Comparison of ENCODE assay signal across 8 mouse cellular contexts in the genomic region with DNA sequence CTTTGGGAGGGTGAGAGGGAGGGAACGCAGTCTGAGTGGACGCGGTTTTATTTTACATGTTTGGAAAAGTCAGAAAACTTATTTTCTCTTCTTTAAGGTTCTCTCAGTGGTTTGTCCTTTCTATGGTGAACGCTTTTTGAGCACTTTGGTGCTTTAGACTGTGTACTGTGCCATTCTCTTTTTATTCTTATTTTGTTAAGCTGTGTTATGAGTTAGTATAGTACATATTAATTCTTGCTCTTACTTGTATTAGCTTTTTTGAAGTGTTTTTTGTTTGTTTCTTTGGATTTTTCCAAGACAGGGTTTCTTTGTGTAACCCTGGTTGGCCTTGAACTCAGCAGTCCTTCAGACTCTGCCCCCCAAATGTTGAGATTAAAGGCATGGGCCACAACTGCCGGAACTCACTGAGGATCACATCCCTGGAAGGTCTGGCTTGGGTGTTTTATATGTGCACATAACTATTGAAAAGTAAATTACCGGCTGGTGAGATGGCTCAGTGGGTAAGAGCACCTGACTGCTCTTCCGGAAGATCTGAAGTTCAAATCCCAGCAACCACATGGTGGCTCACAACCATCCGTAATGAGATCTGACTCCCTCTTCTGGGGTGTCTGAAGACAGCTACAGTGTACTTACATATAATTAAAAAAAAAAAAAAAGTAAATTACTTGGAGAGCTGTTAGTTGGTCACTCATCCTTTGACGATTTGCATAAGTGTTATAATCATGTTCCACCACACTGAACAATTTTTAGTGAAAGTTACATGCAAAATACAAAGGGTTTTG. TPM values are rescaled to one million over a fixed set of nuclear protein-coding genes. Genes with fewer than 3 reads are reported as not detected.
DNase-seq lines count a peak whose midpoint lies in the region; ATAC-seq and TF ChIP-seq lines count a peak whose summit lies in the region.

No protein-coding gene starts in this region.

- 11% methylated on average over 9 of the region's 9 CpGs for WGBS in kidney, adult 2 months
- WGBS in forebrain, embryonic 12.5 days, result 10% methylated on average over 9 of the region's 9 CpGs
- 5% methylated on average over 9 of the region's 9 CpGs for WGBS in hindbrain, embryonic 16.5 days
- WGBS in limb, embryonic 14.5 days, result 4% methylated on average over 9 of the region's 9 CpGs

- no peaks in the 10 kb centered on the region for H3K9me3 ChIP-seq in forebrain, embryonic 12.5 days
- no peaks in the 10 kb centered on the region for H3K9me3 ChIP-seq in hindbrain, embryonic 16.5 days (ENCODE audit: control insufficient read depth, low read length)
- H3K9me3 ChIP-seq in limb, embryonic 14.5 days (ENCODE audit: control insufficient read depth, low read length), result no peaks in the 10 kb centered on the region

- ATAC-seq in forebrain, embryonic 12.5 days (ENCODE audit: low FRiP score), result peak; percentile 77
- no peak; the same call in 1 of the 2 replicates for ATAC-seq in hindbrain, embryonic 16.5 days
- ATAC-seq in limb, embryonic 14.5 days (ENCODE audit: low FRiP score, low read depth), result peak; percentile 80

- H3K4me2 ChIP-seq in forebrain, embryonic 12.5 days, result no peak overlapping the region
- H3K4me2 ChIP-seq in hindbrain, embryonic 16.5 days (ENCODE audit: low read length), result no peak overlapping the region
- no peak overlapping the region for H3K4me2 ChIP-seq in limb, embryonic 14.5 days (replicated peaks; ENCODE audit: low read depth, low read length, severe bottlenecking)

- no peak for TF ChIP-seq POLR2A in kidney, adult 2 months (IDR thresholded peaks at IDR 0.05; ENCODE audit: low read depth, low read length)
- no peak for TF ChIP-seq POLR2A in limb, embryonic 14.5 days (IDR thresholded peaks at IDR 0.05; ENCODE audit: borderline replicate concordance, extremely low read depth, insufficient read depth, insufficient read length)

- peak; percentile 70 for DNase-seq in kidney, adult 2 months
- DNase-seq in kidney, postnatal 25 days, result no peak
- DNase-seq in R1 (ENCODE audit: low read depth, low spot score), result peak; percentile 85
- peak; percentile 84 for DNase-seq in limb, embryonic 14.5 days (ENCODE audit: low spot score)
- DNase-seq in monocyte, adult 2 months (ENCODE audit: low read depth in 1 of 2, low spot score in 2 of 2), result peak; percentile 38 to 56
- no peak for DNase-seq in ovary, postnatal 36 days (ENCODE audit: low spot score)

- no peak overlapping the region for H3K9ac ChIP-seq in forebrain, embryonic 12.5 days
- H3K9ac ChIP-seq in hindbrain, embryonic 16.5 days (ENCODE audit: low read depth, low read length), result no peak overlapping the region
- H3K9ac ChIP-seq in limb, embryonic 14.5 days (ENCODE audit: low read depth, low read length, severe bottlenecking), result no peak overlapping the region

- no peak for TF ChIP-seq CTCF in kidney, adult 2 months (conservative IDR thresholded peaks at IDR 0.05; ENCODE audit: insufficient read depth, insufficient read length, low read depth, low read length)

- no peak overlapping the region for H3K4me3 ChIP-seq in kidney, adult 2 months (ENCODE audit: insufficient read depth, low read depth, low read length)
- H3K4me3 ChIP-seq in forebrain, embryonic 12.5 days (replicated peaks), result no peak overlapping the region
- no peak overlapping the region for H3K4me3 ChIP-seq in hindbrain, embryonic 16.5 days (ENCODE audit: low read length)
- no peak overlapping the region for H3K4me3 ChIP-seq in limb, embryonic 14.5 days (replicated peaks; ENCODE audit: low read length)

- no peak overlapping the region for H3K27ac ChIP-seq in kidney, adult 2 months (ENCODE audit: insufficient read depth, low read depth, low read length)
- peak overlapping the region; percentile 70; the same call in 1 of the 2 replicates for H3K27ac ChIP-seq in forebrain, embryonic 12.5 days
- H3K27ac ChIP-seq in hindbrain, embryonic 16.5 days (ENCODE audit: low read depth, low read length), result peak overlapping the region; percentile 52; the same call in 1 of the 2 replicates
- H3K27ac ChIP-seq in limb, embryonic 14.5 days (replicated peaks; ENCODE audit: low read depth, low read length), result 0 out of 2 replicates have a peak overlapping the region, but pooled peaks have one; percentile 44

- no peaks in the 10 kb centered on the region for H3K36me3 ChIP-seq in kidney, adult 2 months (ENCODE audit: control insufficient read depth, insufficient read depth, low read length)
- no peaks in the 10 kb centered on the region for H3K36me3 ChIP-seq in forebrain, embryonic 12.5 days (replicated peaks)
- no peaks in the 10 kb centered on the region for H3K36me3 ChIP-seq in hindbrain, embryonic 16.5 days (ENCODE audit: control insufficient read depth, insufficient read depth, low read length)
- no peaks in the 10 kb centered on the region for H3K36me3 ChIP-seq in limb, embryonic 14.5 days (ENCODE audit: control insufficient read depth, insufficient read depth, low read length)

- no peaks in the 10 kb centered on the region for H3K27me3 ChIP-seq in kidney, adult 2 months (replicated peaks; ENCODE audit: control insufficient read depth, insufficient read depth, low read length)
- peaks cover 7% of the 10 kb centered on the region; the same call in 1 of the 2 replicates for H3K27me3 ChIP-seq in forebrain, embryonic 12.5 days
- H3K27me3 ChIP-seq in hindbrain, embryonic 16.5 days (replicated peaks; ENCODE audit: control insufficient read depth, insufficient read depth, low read length), result no peaks in the 10 kb centered on the region
- H3K27me3 ChIP-seq in limb, embryonic 14.5 days (ENCODE audit: control insufficient read depth, insufficient read depth, low read length), result no peaks in the 10 kb centered on the region

- H3K4me1 ChIP-seq in kidney, adult 2 months (ENCODE audit: control insufficient read depth, insufficient read depth, low read length), result peaks cover 2% of the 10 kb centered on the region; the same call in 1 of the 2 replicates
- 0 out of 2 replicates have a peak, but pooled peaks cover 4% of the 10 kb centered on the region for H3K4me1 ChIP-seq in forebrain, embryonic 12.5 days
- H3K4me1 ChIP-seq in hindbrain, embryonic 16.5 days (ENCODE audit: control insufficient read depth, insufficient read depth, low read depth, low read length), result no peaks in the 10 kb centered on the region
- H3K4me1 ChIP-seq in limb, embryonic 14.5 days (ENCODE audit: control insufficient read depth, insufficient read depth, low read length), result no peaks in the 10 kb centered on the region

RNA-seq across cellular contexts. Expression of gene Tex14, which starts 57.8 kb away (rescaled TPM):
- 0.08 and 0.34 TPM in 2 replicates for polyA plus RNA-seq in kidney, adult 2 months (2012; rRNA removed)
- polyA plus RNA-seq in forebrain, embryonic 12.5 days (2016; fragmentation: Nextera tagmentation; extraction: Ambion mirVana), result 0.35 and 0.42 TPM in 2 replicates
- polyA plus RNA-seq in hindbrain, embryonic 16.5 days (2015; fragmentation: Nextera tagmentation; extraction: Ambion mirVana), result 1.7 and 1.9 TPM in 2 replicates
- polyA plus RNA-seq in limb, embryonic 14.5 days (2012; rRNA removed), result 1.3 and 1.5 TPM in 2 replicates
- polyA plus RNA-seq in limb, embryonic 14.5 days (2014; fragmentation: Nextera tagmentation; extraction: Ambion mirVana), result 1.6 and 2.0 TPM in 2 replicates

RNA-seq across cellular contexts. Expression of gene Rad51c, which starts 57.9 kb away (rescaled TPM):
- polyA plus RNA-seq in kidney, adult 2 months (2012; rRNA removed), result 0.46 and 0.77 TPM in 2 replicates
- polyA plus RNA-seq in forebrain, embryonic 12.5 days (2016; fragmentation: Nextera tagmentation; extraction: Ambion mirVana), result 11.8 and 12.1 TPM in 2 replicates
- 3.8 and 5.1 TPM in 2 replicates for polyA plus RNA-seq in hindbrain, embryonic 16.5 days (2015; fragmentation: Nextera tagmentation; extraction: Ambion mirVana)
- 9.8 and 10.0 TPM in 2 replicates for polyA plus RNA-seq in limb, embryonic 14.5 days (2012; rRNA removed)
- polyA plus RNA-seq in limb, embryonic 14.5 days (2014; fragmentation: Nextera tagmentation; extraction: Ambion mirVana), result 6.1 and 8.0 TPM in 2 replicates

Comparison
In these comparisons a context has a peak if more than half of its experiments do, and no peak if none do; other contexts are left out.
1. DNase-seq: peak in kidney, adult 2 months (single experiment), R1 (single experiment), limb, embryonic 14.5 days (single experiment) and monocyte, adult 2 months (2 of 2); none in kidney, postnatal 25 days (0 of 2) and ovary, postnatal 36 days (single experiment).